Mouse (Mus musculus) liver, embryonic 15.5 days (tissue): Measurements from ENCODE around the gene Fam208a. TPM values are rescaled to one million over a fixed set of nuclear protein-coding genes. Genes with fewer than 3 reads are reported as not detected.

Source experiments
- ATAC-seq: fragments of 200-750 bp; cut with Nextera tagmentation; 2 replicates; pipeline ENCODE4 v1.8.0; 2017; ENCODE audit warnings: moderate number of reproducible peaks, mild to moderate bottlenecking, moderate library complexity; ENCODE audit not compliant: insufficient read depth
- H3K27ac ChIP-seq: fragments of 300-500 bp; sonication (generic); replicated peaks from 2 replicates; pipeline ENCODE4 v1.5.1; 2015; ENCODE audit warnings: mild to moderate bottlenecking, inconsistent platforms
- H3K27me3 ChIP-seq: fragments of 300-500 bp; sonication (generic); 2 replicates; pipeline ENCODE4 v1.6.1; 2015; ENCODE audit warnings: mild to moderate bottlenecking, inconsistent platforms
- H3K36me3 ChIP-seq: fragments of 300-500 bp; sonication (generic); replicated peaks from 2 replicates; pipeline ENCODE4 v1.6.1; 2015; ENCODE audit warnings: moderate library complexity, mild to moderate bottlenecking, inconsistent platforms
- H3K4me1 ChIP-seq: fragments of 300-500 bp; sonication (generic); replicated peaks from 2 replicates; pipeline ENCODE4 v1.6.1; 2015; ENCODE audit warnings: inconsistent platforms
- H3K4me2 ChIP-seq: fragments of 300-500 bp; sonication (generic); 2 replicates; pipeline ENCODE4 v1.6.1; 2015; ENCODE audit warnings: moderate library complexity, mild to moderate bottlenecking, inconsistent platforms
- H3K4me3 ChIP-seq: fragments of 300-500 bp; sonication (generic); replicated peaks from 2 replicates; pipeline ENCODE4 v1.5.1; 2015; ENCODE audit warnings: mild to moderate bottlenecking, inconsistent platforms
- H3K9ac ChIP-seq: fragments of 300-500 bp; sonication (generic); 2 replicates; pipeline ENCODE4 v1.6.1; 2015; ENCODE audit warnings: moderate library complexity, mild to moderate bottlenecking, inconsistent platforms
- H3K9me3 ChIP-seq: fragments of 300-500 bp; sonication (generic); replicated peaks from 2 replicates; pipeline ENCODE4 v1.6.1; 2016; ENCODE audit warnings: inconsistent platforms
- WGBS: fragments of 180-500 bp; shearing (Covaris S2); methylation state at CpG from one replicate; pipeline ENCODE4 v1.1.7; 2015; ENCODE audit warnings: mixed read lengths; ENCODE audit not compliant: insufficient replicate concordance; 5-methylcytosine and 5-hydroxymethylcytosine counted together
- polyA plus RNA-seq: library from polyadenylated mRNA; unstranded; fragments of >200 nt; fragmentation: Nextera tagmentation; extraction: Ambion mirVana; gene quantifications from 2 replicates; pipeline ENCODE4 v1.2.1, GENCODE M21; 2015

Fam208a gene
- polyA plus RNA-seq, 1 experiment from 2014 or later: 4.1 TPM

- H3K27me3 ChIP-seq: no peaks in the 10 kb centered on the region
- no peak overlapping the region for H3K4me2 ChIP-seq
- no peak overlapping the region for H3K4me3 ChIP-seq
- no peak for ATAC-seq
- H3K36me3 ChIP-seq: peaks cover 39% of the 10 kb centered on the region; the same call in 1 of the 2 replicates
- WGBS: 59% methylated on average over 7 of the region's 7 CpGs
- H3K4me1 ChIP-seq: no peaks in the 10 kb centered on the region
- H3K27ac ChIP-seq: no peak overlapping the region
- no peaks in the 10 kb centered on the region for H3K9me3 ChIP-seq
- no peak overlapping the region for H3K9ac ChIP-seq
Observed at GRCm38 (mm10) chr14:27396424-27396823, 32.2 kb upstream of the Fam208a start.

- Histone ChIP-seq H3K9ac (no peak overlapping the region), H3K4me2 (no peak overlapping the region), H3K4me3 (no peak overlapping the region), H3K27ac (no peak overlapping the region), H3K36me3 (peaks cover 45% of the 10 kb centered on the region; the same call in 1 of the 2 replicates), H3K4me1 (no peaks in the 10 kb centered on the region), H3K27me3 (no peaks in the 10 kb centered on the region), H3K9me3 (no peaks in the 10 kb centered on the region)
- 54% methylated on average over 6 of the region's 6 CpGs for WGBS
- ATAC-seq: no peak
Observed at GRCm38 (mm10) chr14:27397526-27397925, 31.1 kb upstream of the Fam208a start.

- Histone ChIP-seq H3K4me2 (no peak overlapping the region), H3K27ac (no peak overlapping the region), H3K9me3 (no peaks in the 10 kb centered on the region), H3K36me3 (peaks cover 46% of the 10 kb centered on the region; the same call in 1 of the 2 replicates), H3K9ac (no peak overlapping the region), H3K4me1 (no peaks in the 10 kb centered on the region), H3K27me3 (no peaks in the 10 kb centered on the region), H3K4me3 (no peak overlapping the region)
- no peak for ATAC-seq
- WGBS: 70% methylated on average over 6 of the region's 6 CpGs
Observed at GRCm38 (mm10) chr14:27400495-27400894, 28.1 kb upstream of the Fam208a start.

GRCm38 (mm10) chr14:27401717-27402278 is 26.8 kb upstream of the Fam208a start:
- 65% methylated on average over 12 of the region's 12 CpGs for WGBS
- Histone ChIP-seq H3K4me3 (no peak overlapping the region), H3K4me2 (no peak overlapping the region), H3K4me1 (no peaks in the 10 kb centered on the region), H3K27me3 (no peaks in the 10 kb centered on the region), H3K36me3 (peaks cover 36% of the 10 kb centered on the region; the same call in 1 of the 2 replicates), H3K27ac (no peak overlapping the region), H3K9ac (no peak overlapping the region), H3K9me3 (no peaks in the 10 kb centered on the region)
- no peak for ATAC-seq

- no peaks in the 10 kb centered on the region for H3K4me1 ChIP-seq
Observed at GRCm38 (mm10) chr14:27402332-27403250, 26.0 kb upstream of the Fam208a start.

GRCm38 (mm10) chr14:27405452-27405851 is 23.2 kb upstream of the Fam208a start:
- Histone ChIP-seq H3K9me3 (no peaks in the 10 kb centered on the region), H3K4me2 (no peak overlapping the region), H3K27ac (no peak overlapping the region), H3K4me3 (no peak overlapping the region), H3K36me3 (peaks cover 27% of the 10 kb centered on the region; the same call in 1 of the 2 replicates), H3K4me1 (no peaks in the 10 kb centered on the region), H3K27me3 (no peaks in the 10 kb centered on the region), H3K9ac (no peak overlapping the region)
- 39% methylated on average over 4 of the region's 4 CpGs for WGBS
- ATAC-seq: no peak

More at GRCm38 (mm10) chr14:27402332-27403250, 26.0 kb upstream of the Fam208a start:
- ATAC-seq: no peak
- peaks cover 32% of the 10 kb centered on the region; the same call in 1 of the 2 replicates for H3K36me3 ChIP-seq
- no peak overlapping the region for H3K4me3 ChIP-seq
- 38% methylated on average over 10 of the region's 10 CpGs for WGBS
- no peaks in the 10 kb centered on the region for H3K27me3 ChIP-seq
- H3K9me3 ChIP-seq: no peaks in the 10 kb centered on the region
- H3K9ac ChIP-seq: no peak overlapping the region
- H3K4me2 ChIP-seq: no peak overlapping the region
- H3K27ac ChIP-seq: no peak overlapping the region

- H3K9me3 ChIP-seq: no peaks in the 10 kb centered on the region
- no peaks in the 10 kb centered on the region for H3K4me1 ChIP-seq
- ATAC-seq: no peak
- no peak overlapping the region for H3K27ac ChIP-seq
- H3K4me3 ChIP-seq: no peak overlapping the region
- no peaks in the 10 kb centered on the region for H3K27me3 ChIP-seq
- H3K36me3 ChIP-seq: 0 out of 2 replicates have a peak, but pooled peaks cover 22% of the 10 kb centered on the region
- 60% methylated on average over 2 of the region's 2 CpGs for WGBS
- H3K9ac ChIP-seq: no peak overlapping the region
- H3K4me2 ChIP-seq: no peak overlapping the region
Observed at GRCm38 (mm10) chr14:27405947-27406346, 22.7 kb upstream of the Fam208a start.

GRCm38 (mm10) chr14:27408240-27408639 is 20.4 kb upstream of the Fam208a start:
- Histone ChIP-seq H3K36me3 (0 out of 2 replicates have a peak, but pooled peaks cover 9% of the 10 kb centered on the region), H3K4me2 (no peak overlapping the region), H3K4me3 (no peak overlapping the region), H3K9me3 (no peaks in the 10 kb centered on the region), H3K27me3 (no peaks in the 10 kb centered on the region), H3K9ac (no peak overlapping the region), H3K4me1 (no peaks in the 10 kb centered on the region), H3K27ac (no peak overlapping the region)
- 56% methylated on average over 3 of the region's 3 CpGs for WGBS
- ATAC-seq: no peak

GRCm38 (mm10) chr14:27409662-27410061 is 19.0 kb upstream of the Fam208a start:
- no peaks in the 10 kb centered on the region for H3K27me3 ChIP-seq
- H3K27ac ChIP-seq: no peak overlapping the region
- 19% methylated on average over 3 of the region's 3 CpGs for WGBS

GRCm38 (mm10) chr14:27411492-27411891 is 17.1 kb upstream of the Fam208a start:
- ATAC-seq: no peak
- Histone ChIP-seq H3K9me3 (no peaks in the 10 kb centered on the region), H3K27ac (no peak overlapping the region), H3K36me3 (no peaks in the 10 kb centered on the region), H3K4me3 (no peak overlapping the region), H3K4me2 (no peak overlapping the region), H3K27me3 (no peaks in the 10 kb centered on the region), H3K4me1 (no peaks in the 10 kb centered on the region), H3K9ac (no peak overlapping the region)
- 52% methylated on average over 7 of the region's 7 CpGs for WGBS

More at GRCm38 (mm10) chr14:27409662-27410061, 19.0 kb upstream of the Fam208a start:
- H3K4me3 ChIP-seq: no peak overlapping the region
- no peak for ATAC-seq
- H3K36me3 ChIP-seq: no peaks in the 10 kb centered on the region
- no peak overlapping the region for H3K9ac ChIP-seq
- H3K4me1 ChIP-seq: no peaks in the 10 kb centered on the region
- H3K4me2 ChIP-seq: no peak overlapping the region
- no peaks in the 10 kb centered on the region for H3K9me3 ChIP-seq

- no peaks in the 10 kb centered on the region for H3K4me1 ChIP-seq
- H3K4me3 ChIP-seq: no peak overlapping the region
- no peak overlapping the region for H3K9ac ChIP-seq
- no peak overlapping the region for H3K4me2 ChIP-seq
- H3K36me3 ChIP-seq: no peaks in the 10 kb centered on the region
- no peaks in the 10 kb centered on the region for H3K9me3 ChIP-seq
- ATAC-seq: no peak
- H3K27me3 ChIP-seq: no peaks in the 10 kb centered on the region
- 57% methylated on average over 8 of the region's 8 CpGs for WGBS
- no peak overlapping the region for H3K27ac ChIP-seq
Observed at GRCm38 (mm10) chr14:27412699-27413098, 15.9 kb upstream of the Fam208a start.
